Mouse (Mus musculus): ENCODE measurements at regions not wholly inside any gene's neighbourhood (a gene's known extent, or its start where the extent isn't known, plus 50 kb on each side); places are given as distances from the start of the nearest gene placed in this dataset.

DNA sequence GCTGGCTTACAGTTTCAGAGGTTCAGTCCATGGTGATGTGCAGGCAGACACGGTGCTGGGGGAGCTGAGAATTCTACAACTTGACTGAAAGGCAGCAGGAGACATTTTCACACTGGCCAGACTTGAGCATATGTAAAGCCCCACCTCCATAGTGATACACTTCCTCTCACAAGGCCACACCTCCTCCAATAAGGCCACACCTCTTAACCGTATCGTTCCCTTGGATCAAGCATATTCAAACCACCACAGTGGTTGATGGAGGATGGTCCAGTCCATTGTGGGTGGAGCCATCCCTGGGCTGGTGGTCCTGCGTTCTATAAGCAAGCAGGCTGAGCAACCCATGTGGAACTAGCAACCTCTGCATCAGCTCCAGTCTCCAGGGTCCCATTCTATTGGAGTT lies 76.2 kb upstream of the Ipo5 start:
- no peak overlapping the region for H3K27ac ChIP-seq (ENCODE audit: insufficient read depth, low read depth, low read length, poor library complexity, severe bottlenecking)
- H3K4me3 ChIP-seq (ENCODE audit: insufficient read depth in 1 of 2, low read depth in 1 of 2, low read length in 2 of 2, poor library complexity in 1 of 2, severe bottlenecking in 1 of 2): no peak overlapping the region
- DNase-seq (ENCODE audit: low read depth, low spot score): no peak
- in situ Hi-C loops (cut with MboI; ENCODE audit: low sequenced_read_pairs in 2 of 2, unreplicated experiment in 2 of 2): loop anchor here in 1 of 2 experiments (10.0 kb wide), 1 partner anchor 360 kb away; no protein-coding TSS in a partner anchor
- peaks cover 2 to 9% of the 10 kb centered on the region in 2 experiments; a peak in 3 of 4 replicates for H3K4me1 ChIP-seq (ENCODE audit: control insufficient read depth in 2 of 2, insufficient read depth in 2 of 2, low read length in 2 of 2, poor library complexity in 1 of 2)
- H3K36me3 ChIP-seq (ENCODE audit: control insufficient read depth, insufficient read depth, low read length, poor library complexity, severe bottlenecking): no peaks in the 10 kb centered on the region
- H3K9ac ChIP-seq (ENCODE audit: insufficient read depth, low read depth, low read length, poor library complexity, severe bottlenecking): no peak overlapping the region
- no peak for TF ChIP-seq CHD2 (IDR thresholded peaks at IDR 0.05; ENCODE audit: low read depth, low read length)
- TF ChIP-seq ZNF384 (IDR thresholded peaks at IDR 0.05; ENCODE audit: low read depth, low read length): no peak
- TF ChIP-seq HCFC1 (IDR thresholded peaks at IDR 0.05; ENCODE audit: borderline replicate concordance, insufficient read depth, low read length): no peak
- TF ChIP-seq MAFK (IDR thresholded peaks at IDR 0.05; ENCODE audit: insufficient read depth, low read depth, low read length): no peak
- no peak for TF ChIP-seq ZC3H11A (IDR thresholded peaks at IDR 0.05; ENCODE audit: borderline replicate concordance, low read depth, low read length)
- H3K9me3 ChIP-seq (ENCODE audit: control insufficient read depth, insufficient read depth, low read depth, low read length): no peaks in the 10 kb centered on the region

DNA sequence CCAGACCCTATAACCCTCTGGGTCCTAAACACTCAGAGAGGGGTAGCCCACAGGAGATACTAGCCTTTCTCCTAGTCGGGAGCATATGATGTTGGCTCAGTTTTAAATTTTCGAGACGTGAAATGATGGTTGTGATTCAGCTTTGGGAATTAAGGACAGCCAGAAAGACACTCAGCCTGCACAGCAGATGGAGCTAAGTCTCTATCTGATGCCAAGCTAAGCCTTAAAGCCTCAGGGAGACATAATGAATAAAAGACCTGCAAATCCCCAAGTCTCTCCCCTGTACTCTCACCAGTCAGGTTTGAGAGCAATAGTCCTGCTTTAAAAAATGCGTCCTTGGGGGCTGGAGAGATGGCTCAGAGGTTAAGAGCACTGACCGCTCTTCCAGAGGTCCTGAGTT lies 75.3 kb upstream of the Ipo5 start:
- H3K9ac ChIP-seq (ENCODE audit: insufficient read depth, low read depth, low read length, poor library complexity, severe bottlenecking): no peak overlapping the region

DNA sequence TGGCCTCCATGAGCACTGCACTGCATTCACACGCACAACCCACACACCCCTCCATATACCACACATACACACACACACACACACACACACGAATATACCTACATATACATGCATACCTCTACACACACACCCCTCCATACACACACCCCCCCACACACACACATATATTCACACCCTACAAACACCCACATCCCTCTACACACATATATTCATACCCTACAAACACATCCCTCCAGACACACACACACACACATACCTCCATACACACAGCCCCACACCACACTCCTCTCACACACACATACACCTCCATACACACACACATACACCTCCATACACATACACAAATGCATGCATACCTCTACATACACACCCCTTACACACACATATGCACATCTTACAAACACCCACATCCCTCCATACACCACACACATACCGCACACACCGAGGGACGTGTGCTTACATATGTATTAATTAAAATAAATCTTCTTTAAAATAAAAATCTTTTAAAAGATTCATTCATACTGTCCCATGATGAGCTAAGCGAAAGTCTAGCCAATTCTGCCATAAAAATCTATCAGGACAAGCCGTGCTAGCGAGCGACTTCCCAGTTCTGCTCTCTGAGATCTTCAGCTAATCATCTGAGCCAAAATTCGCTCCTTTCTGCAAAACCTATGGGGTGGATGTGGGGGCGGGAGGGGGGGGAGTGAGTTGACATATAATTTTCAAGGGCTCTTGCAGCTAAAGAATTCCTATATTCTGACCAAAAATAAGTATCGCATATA lies 74.3 kb upstream of the Ipo5 start:
- Histone ChIP-seq H3K27ac (ENCODE audit: insufficient read depth, low read depth, low read length, poor library complexity, severe bottlenecking) (no peak overlapping the region), H3K4me3 (ENCODE audit: insufficient read depth in 1 of 2, low read depth in 1 of 2, low read length in 2 of 2, poor library complexity in 1 of 2, severe bottlenecking in 1 of 2) (no peak overlapping the region), H3K9ac (ENCODE audit: insufficient read depth, low read depth, low read length, poor library complexity, severe bottlenecking) (no peak overlapping the region), H3K36me3 (ENCODE audit: control insufficient read depth, insufficient read depth, low read length, poor library complexity, severe bottlenecking) (no peaks in the 10 kb centered on the region), H3K4me1 (ENCODE audit: control insufficient read depth in 2 of 2, insufficient read depth in 2 of 2, low read length in 2 of 2, poor library complexity in 1 of 2) (peaks cover 0 to 13% of the 10 kb centered on the region in 2 experiments; a peak in 2 of 4 replicates), H3K9me3 (ENCODE audit: control insufficient read depth, insufficient read depth, low read depth, low read length) (no peaks in the 10 kb centered on the region)
- no peak for DNase-seq (ENCODE audit: low read depth, low spot score)
- in situ Hi-C loops (cut with MboI; ENCODE audit: low sequenced_read_pairs in 2 of 2, unreplicated experiment in 2 of 2): loop anchor here in 1 of 2 experiments (10.0 kb wide), 1 partner anchor 358 kb away; no protein-coding TSS in a partner anchor
- TF ChIP-seq ZNF384 (IDR thresholded peaks at IDR 0.05; ENCODE audit: low read depth, low read length): no peak
- no peak for TF ChIP-seq MAFK (IDR thresholded peaks at IDR 0.05; ENCODE audit: insufficient read depth, low read depth, low read length)
- TF ChIP-seq HCFC1 (IDR thresholded peaks at IDR 0.05; ENCODE audit: borderline replicate concordance, insufficient read depth, low read length): no peak
- no peak for TF ChIP-seq ZC3H11A (IDR thresholded peaks at IDR 0.05; ENCODE audit: borderline replicate concordance, low read depth, low read length)
- TF ChIP-seq CHD2 (IDR thresholded peaks at IDR 0.05; ENCODE audit: low read depth, low read length): no peak

More for the DNA sequence above, 75.3 kb upstream of the Ipo5 start:
- H3K27ac ChIP-seq (ENCODE audit: insufficient read depth, low read depth, low read length, poor library complexity, severe bottlenecking): no peak overlapping the region
- in situ Hi-C loops (cut with MboI; ENCODE audit: low sequenced_read_pairs in 2 of 2, unreplicated experiment in 2 of 2): loop anchor here in 1 of 2 experiments (10.0 kb wide), 1 partner anchor 359 kb away; no protein-coding TSS in a partner anchor
- peaks cover 0 to 14% of the 10 kb centered on the region in 2 experiments; a peak in 2 of 4 replicates for H3K4me1 ChIP-seq (ENCODE audit: control insufficient read depth in 2 of 2, insufficient read depth in 2 of 2, low read length in 2 of 2, poor library complexity in 1 of 2)
- TF ChIP-seq HCFC1 (IDR thresholded peaks at IDR 0.05; ENCODE audit: borderline replicate concordance, insufficient read depth, low read length) (no peak), ZNF384 (IDR thresholded peaks at IDR 0.05; ENCODE audit: low read depth, low read length) (no peak), CHD2 (IDR thresholded peaks at IDR 0.05; ENCODE audit: low read depth, low read length) (no peak), ZC3H11A (IDR thresholded peaks at IDR 0.05; ENCODE audit: borderline replicate concordance, low read depth, low read length) (no peak), MAFK (IDR thresholded peaks at IDR 0.05; ENCODE audit: insufficient read depth, low read depth, low read length) (no peak)
- no peaks in the 10 kb centered on the region for H3K9me3 ChIP-seq (ENCODE audit: control insufficient read depth, insufficient read depth, low read depth, low read length)
- H3K36me3 ChIP-seq (ENCODE audit: control insufficient read depth, insufficient read depth, low read length, poor library complexity, severe bottlenecking): no peaks in the 10 kb centered on the region
- H3K4me3 ChIP-seq (ENCODE audit: insufficient read depth in 1 of 2, low read depth in 1 of 2, low read length in 2 of 2, poor library complexity in 1 of 2, severe bottlenecking in 1 of 2): no peak overlapping the region
- DNase-seq (ENCODE audit: low read depth, low spot score): no peak

DNA sequence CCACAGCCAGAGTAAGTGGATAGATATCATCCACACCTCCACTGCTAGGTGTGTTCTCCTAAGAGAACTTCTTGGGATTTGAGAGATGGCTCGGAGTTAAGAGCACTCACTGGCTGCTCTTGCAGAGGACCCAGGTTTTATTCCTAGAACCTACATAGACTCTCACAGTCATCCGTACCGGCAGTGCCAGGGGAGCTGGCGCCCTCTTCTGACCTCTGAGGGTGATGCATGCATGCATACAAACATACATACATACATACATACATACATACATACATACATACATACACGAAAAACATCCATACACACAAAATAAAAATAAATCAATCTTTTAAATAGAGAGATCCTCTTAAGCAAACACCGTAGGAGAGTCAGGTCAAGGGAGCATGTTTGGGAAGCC lies 70.1 kb upstream of the Ipo5 start:
- H3K36me3 ChIP-seq (ENCODE audit: control insufficient read depth, insufficient read depth, low read length, poor library complexity, severe bottlenecking): no peaks in the 10 kb centered on the region
- H3K4me3 ChIP-seq (ENCODE audit: insufficient read depth in 1 of 2, low read depth in 1 of 2, low read length in 2 of 2, poor library complexity in 1 of 2, severe bottlenecking in 1 of 2): no peak overlapping the region
- no peaks in the 10 kb centered on the region for H3K9me3 ChIP-seq (ENCODE audit: control insufficient read depth, insufficient read depth, low read depth, low read length)
- no peak overlapping the region for H3K9ac ChIP-seq (ENCODE audit: insufficient read depth, low read depth, low read length, poor library complexity, severe bottlenecking)
- no peak for TF ChIP-seq CHD2 (IDR thresholded peaks at IDR 0.05; ENCODE audit: low read depth, low read length)
- no peak for TF ChIP-seq ZNF384 (IDR thresholded peaks at IDR 0.05; ENCODE audit: low read depth, low read length)
- no peak for TF ChIP-seq MAFK (IDR thresholded peaks at IDR 0.05; ENCODE audit: insufficient read depth, low read depth, low read length)
- TF ChIP-seq HCFC1 (IDR thresholded peaks at IDR 0.05; ENCODE audit: borderline replicate concordance, insufficient read depth, low read length): no peak
- DNase-seq (ENCODE audit: low read depth, low spot score): no peak
- no peak overlapping the region for H3K27ac ChIP-seq (ENCODE audit: insufficient read depth, low read depth, low read length, poor library complexity, severe bottlenecking)
- in situ Hi-C loops (cut with MboI; ENCODE audit: low sequenced_read_pairs in 2 of 2, unreplicated experiment in 2 of 2): no loop called here
- peaks cover 1 to 15% of the 10 kb centered on the region in 2 experiments; a peak in 2 of 4 replicates for H3K4me1 ChIP-seq (ENCODE audit: control insufficient read depth in 2 of 2, insufficient read depth in 2 of 2, low read length in 2 of 2, poor library complexity in 1 of 2)
